Mouse (Mus musculus) layer of hippocampus, adult 2 months (tissue): ENCODE measurements at regions not wholly inside any gene's neighbourhood (a gene's known extent, or its start where the extent isn't known, plus 50 kb on each side); places are given as distances from the start of the nearest gene placed in this dataset.
A peak's percentile ranks its signal among the peaks of the same experiment; 100 is the strongest.
"Not testable (repeated sequence)": the region's sequence is repeated elsewhere in the genome, so short reads cannot be mapped to it uniquely, and the experiment has no call there.

Source experiments
- DNase-seq, 2 experiments: peaks; one replicate each; pipeline ENCODE4 v3.0.0; 2022; ENCODE audit warnings: low spot score in 2 of 2
- H3K27ac ChIP-seq: fragments of 200-600 bp; 2 replicates; pipeline ENCODE4 v1.8.1; 2022
- H3K4me3 ChIP-seq: fragments of 200-600 bp; 2 replicates; pipeline ENCODE4 v1.8.1; 2022; ENCODE audit warnings: mild to moderate bottlenecking
- CTCF ChIP-seq: fragments of 200-600 bp; conservative IDR thresholded peaks from 2 replicates; pipeline ENCODE4 v1.8.1; 2022; ENCODE audit warnings: antibody characterized with exemption, mild to moderate bottlenecking, moderate library complexity

GRCm38 (mm10) chr9:43857988-43858387 lies 114.2 kb downstream of the Nectin1 start:
- no peak for DNase-seq

DNA sequence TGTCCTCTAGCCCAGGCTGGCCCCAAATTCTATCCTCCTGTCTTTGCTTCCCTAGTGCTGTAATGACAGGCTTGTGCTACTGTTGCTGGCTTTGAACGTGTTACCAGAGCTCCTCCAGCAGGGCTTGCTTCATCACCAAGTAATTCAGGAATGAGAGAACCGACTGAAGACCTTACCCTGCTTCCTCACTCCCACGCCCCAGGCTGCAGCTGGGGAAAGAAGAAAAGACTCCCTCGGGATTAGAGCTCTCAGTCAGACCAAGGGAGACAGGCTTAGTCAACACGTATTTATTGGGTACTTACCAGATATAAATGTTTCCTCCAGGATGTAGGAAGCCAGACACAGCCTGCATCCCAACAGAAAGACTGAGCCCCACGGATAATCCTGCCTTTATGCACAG lies 115.0 kb downstream of the Nectin1 start:
- Histone ChIP-seq H3K27ac (no peak overlapping the region), H3K4me3 (no peak overlapping the region)
- no peak for TF ChIP-seq CTCF
- DNase-seq: no peak

More at GRCm38 (mm10) chr9:43857988-43858387, 114.2 kb downstream of the Nectin1 start:
- no peak overlapping the region for H3K4me3 ChIP-seq
- no peak overlapping the region for H3K27ac ChIP-seq
- no peak for TF ChIP-seq CTCF

GRCm38 (mm10) chr9:43860264-43860663 lies 116.5 kb downstream of the Nectin1 start:
- Histone ChIP-seq H3K27ac (no peak overlapping the region), H3K4me3 (no peak overlapping the region)
- no peak for TF ChIP-seq CTCF
- DNase-seq: no peak

- no peak overlapping the region for H3K4me3 ChIP-seq
- no peak for DNase-seq
- H3K27ac ChIP-seq: no peak overlapping the region
- no peak for TF ChIP-seq CTCF
Observed at GRCm38 (mm10) chr9:43861375-43861774, 117.6 kb downstream of the Nectin1 start.

GRCm38 (mm10) chr9:43862034-43862433 lies 118.2 kb downstream of the Nectin1 start:
- not testable (repeated sequence) for H3K27ac ChIP-seq, DNase-seq

DNA sequence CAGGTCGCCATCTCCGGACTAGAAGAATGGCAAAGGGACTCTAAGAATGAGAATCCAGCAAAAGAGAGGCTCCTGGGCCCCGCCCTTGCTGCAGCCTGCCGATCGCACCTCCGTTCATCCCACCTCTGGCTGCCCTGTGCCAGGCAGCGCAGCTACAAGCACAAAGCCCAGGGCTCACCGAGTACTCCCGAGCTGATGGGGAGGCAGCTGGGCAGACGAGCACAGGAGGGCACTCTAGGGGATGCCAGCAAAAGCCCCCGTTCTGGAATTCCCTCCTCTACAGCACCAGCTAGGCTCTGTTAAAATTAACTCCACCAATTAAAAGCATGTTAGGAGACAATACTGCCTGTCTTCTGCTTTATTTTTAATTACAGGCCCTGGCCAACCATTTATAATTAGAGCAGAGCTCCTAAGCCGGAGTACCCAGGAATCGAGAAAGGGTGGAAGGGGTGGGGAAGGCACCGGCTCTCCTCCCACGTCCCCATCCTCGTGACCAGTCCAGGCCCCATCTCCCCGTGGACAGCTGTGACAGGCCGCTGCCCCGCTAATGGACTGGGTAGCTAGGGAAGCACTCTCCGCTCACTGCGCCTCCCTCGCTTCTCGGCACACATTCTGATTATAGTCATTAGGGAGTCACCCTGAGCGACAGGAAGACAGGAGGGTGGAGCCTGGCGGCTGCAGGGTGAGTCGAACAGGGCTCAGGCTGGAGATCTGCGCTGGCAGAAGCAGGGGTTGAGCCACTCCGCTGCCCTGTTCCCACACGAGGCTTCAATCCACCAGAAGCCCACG lies 120.0 kb downstream of the Nectin1 start:
- no peak for TF ChIP-seq CTCF
- H3K4me3 ChIP-seq: peak overlapping the region; percentile 49
- peak overlapping the region; percentile 40; the same call in 1 of the 2 replicates for H3K27ac ChIP-seq
- DNase-seq: peak; percentile 17 to 34

More at GRCm38 (mm10) chr9:43862034-43862433, 118.2 kb downstream of the Nectin1 start:
- not testable (repeated sequence) for H3K4me3 ChIP-seq

DNA sequence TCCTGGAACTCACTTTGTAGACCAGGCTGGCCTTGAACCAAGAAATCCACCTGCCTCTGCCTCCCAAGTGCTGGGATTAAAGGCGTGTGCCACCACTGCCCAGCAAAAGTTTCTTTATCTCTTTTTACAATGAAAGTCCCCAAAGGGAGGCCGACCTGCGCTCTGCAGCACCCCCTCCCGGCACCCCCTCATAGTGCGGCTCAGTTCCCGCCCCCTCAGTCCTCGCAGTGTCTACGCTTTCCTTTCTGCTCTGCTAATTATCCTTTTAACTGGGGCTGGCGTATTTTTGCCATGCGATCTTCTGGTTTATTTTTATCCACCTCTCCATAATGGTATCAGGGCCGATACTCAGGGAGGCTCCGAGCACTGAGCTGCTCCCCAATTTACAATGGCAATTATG lies 123.0 kb downstream of the Nectin1 start:
- peak in 1 of 2 experiments; percentile 27 for DNase-seq
- Histone ChIP-seq H3K4me3 (no peak overlapping the region), H3K27ac (no peak overlapping the region)
- TF ChIP-seq CTCF: peak; percentile 66

GRCm38 (mm10) chr9:43873841-43874240 lies 130.1 kb downstream of the Nectin1 start:
- no peak for DNase-seq
- no peak for TF ChIP-seq CTCF
- no peak overlapping the region for H3K4me3 ChIP-seq
- no peak overlapping the region for H3K27ac ChIP-seq

- TF ChIP-seq CTCF: no peak
Observed at GRCm38 (mm10) chr9:43874332-43874731, 130.5 kb downstream of the Nectin1 start.

DNA sequence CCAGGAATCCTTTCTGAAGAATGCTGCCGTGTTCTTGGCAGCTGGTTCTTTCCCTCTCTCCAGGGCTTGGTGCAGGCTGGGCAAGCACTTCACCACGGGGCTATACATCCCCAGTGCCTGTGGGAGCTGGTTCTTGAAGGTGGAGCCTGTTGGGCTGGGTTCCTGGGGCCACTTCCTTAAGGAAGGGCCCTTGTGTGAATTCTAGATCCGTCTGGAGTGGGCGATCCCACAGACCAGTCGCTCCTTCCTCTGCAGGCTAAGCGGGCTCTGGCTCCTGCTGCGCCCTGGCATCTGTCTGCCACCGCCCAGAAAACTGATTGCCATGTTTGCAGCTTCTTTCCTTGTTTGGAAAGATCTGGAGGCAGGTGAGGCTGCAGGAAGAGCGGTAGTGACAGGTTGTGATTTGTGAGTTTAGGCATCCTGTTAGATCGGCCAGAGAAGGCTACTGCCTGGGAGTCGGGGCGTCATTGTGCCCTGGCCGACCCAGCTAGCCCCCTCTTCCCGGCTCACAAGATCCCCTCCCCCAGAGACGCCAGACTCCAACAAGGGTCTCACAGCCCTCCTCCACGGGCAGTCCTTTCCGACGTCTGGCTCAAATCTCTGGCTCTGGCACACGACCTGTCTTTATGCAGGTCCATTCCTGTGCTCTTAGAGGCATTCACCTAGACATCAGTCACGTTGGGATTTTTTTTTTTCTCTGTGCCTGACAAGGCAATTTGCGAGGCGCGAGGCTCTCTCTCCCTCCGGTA lies 135.6 kb downstream of the Nectin1 start:
- no peak for DNase-seq
- H3K4me3 ChIP-seq: peak overlapping the region; percentile 34; the same call in 1 of the 2 replicates
- 0 out of 2 replicates have a peak overlapping the region, but pooled peaks have one; percentile 18 for H3K27ac ChIP-seq
- TF ChIP-seq CTCF: no peak

More at GRCm38 (mm10) chr9:43874332-43874731, 130.5 kb downstream of the Nectin1 start:
- Histone ChIP-seq H3K27ac (no peak overlapping the region), H3K4me3 (no peak overlapping the region)
- DNase-seq: no peak

- peak; percentile 65 to 85 for DNase-seq
- peak overlapping the region; percentile 34 for H3K4me3 ChIP-seq
- TF ChIP-seq CTCF: no peak
- peak overlapping the region; percentile 3; the same call in 1 of the 2 replicates for H3K27ac ChIP-seq
Observed at GRCm38 (mm10) chr9:43879969-43880396, 136.2 kb downstream of the Nectin1 start.

DNA sequence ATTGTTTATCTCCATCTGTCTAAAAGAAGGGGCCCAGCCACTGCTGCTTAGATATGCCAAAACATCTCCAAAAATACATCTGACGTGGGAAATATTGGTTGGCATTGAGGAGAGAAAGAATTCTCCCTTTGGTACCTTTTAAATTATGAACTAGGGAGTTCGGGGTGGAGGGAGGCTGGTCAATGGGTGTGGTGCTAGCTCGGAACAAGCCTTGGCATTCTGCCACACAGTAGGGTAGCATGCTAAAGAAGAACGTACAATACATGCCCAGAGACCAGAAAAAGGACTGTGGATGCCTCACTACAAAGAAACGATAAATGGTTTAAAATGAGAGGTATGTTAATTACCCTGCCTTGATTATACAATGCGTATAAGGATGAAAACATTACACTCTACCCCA lies 149.3 kb downstream of the Nectin1 start:
- Histone ChIP-seq H3K27ac (no peak overlapping the region), H3K4me3 (no peak overlapping the region)
- no peak for DNase-seq
- TF ChIP-seq CTCF: no peak

DNA sequence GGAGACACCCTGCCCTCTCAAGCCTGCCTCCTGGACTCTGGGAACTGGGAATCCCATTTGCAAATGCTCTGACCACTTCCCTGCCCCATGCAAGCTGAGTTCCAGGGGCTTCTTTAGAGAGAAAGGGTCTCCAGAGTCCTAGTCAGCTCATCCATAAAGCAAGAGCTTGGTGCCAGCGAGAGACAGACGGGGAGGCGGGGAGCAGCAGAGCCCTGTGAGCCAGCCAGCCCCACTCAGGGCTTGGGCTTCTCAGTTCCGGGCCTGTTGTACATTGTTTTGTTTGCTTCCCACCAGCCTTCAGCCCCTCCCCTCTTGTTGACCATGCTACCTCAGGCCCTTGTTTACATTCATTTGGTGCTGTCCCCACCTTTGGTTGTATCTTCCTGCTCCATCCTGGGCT lies 143.9 kb upstream of the Thy1 start:
- no peak for DNase-seq
- TF ChIP-seq CTCF: no peak
- no peak overlapping the region for H3K4me3 ChIP-seq
- H3K27ac ChIP-seq: no peak overlapping the region

DNA sequence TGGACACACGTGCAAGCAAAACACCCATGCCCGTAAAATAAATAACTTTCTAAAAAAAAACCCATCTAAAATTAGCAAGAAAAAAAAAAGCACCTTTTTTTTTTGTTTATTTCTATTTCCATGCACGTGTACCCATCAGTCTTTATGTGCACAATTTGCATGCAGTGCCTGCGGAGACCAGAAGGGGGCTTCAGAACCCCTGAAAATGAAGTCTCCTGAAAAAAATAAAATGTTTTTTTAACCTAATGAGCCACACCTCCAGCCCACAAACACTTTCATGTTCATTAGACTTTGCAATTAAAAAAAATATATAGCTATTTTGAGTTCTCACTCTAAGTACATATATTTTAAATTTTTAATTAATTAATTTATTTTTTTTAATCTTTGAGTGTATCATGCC lies 134.9 kb upstream of the Thy1 start:
- TF ChIP-seq CTCF: peak; percentile 47
- H3K4me3 ChIP-seq: no peak overlapping the region
- H3K27ac ChIP-seq: no peak overlapping the region
- no peak for DNase-seq
